Mouse (Mus musculus) heart, adult 18-20 months (tissue): ENCODE measurements at regions not wholly inside any gene's neighbourhood (a gene's known extent, or its start where the extent isn't known, plus 50 kb on each side); places are given as distances from the start of the nearest gene placed in this dataset.
"Not testable (repeated sequence)": the region's sequence is repeated elsewhere in the genome, so short reads cannot be mapped to it uniquely, and the experiment has no call there.

Experiments
- DNase-seq, 2 experiments: peaks; one replicate each; pipeline ENCODE4 v3.0.0; 2021 to 2022; ENCODE audit warnings: mixed read lengths in 1 of 2

DNA sequence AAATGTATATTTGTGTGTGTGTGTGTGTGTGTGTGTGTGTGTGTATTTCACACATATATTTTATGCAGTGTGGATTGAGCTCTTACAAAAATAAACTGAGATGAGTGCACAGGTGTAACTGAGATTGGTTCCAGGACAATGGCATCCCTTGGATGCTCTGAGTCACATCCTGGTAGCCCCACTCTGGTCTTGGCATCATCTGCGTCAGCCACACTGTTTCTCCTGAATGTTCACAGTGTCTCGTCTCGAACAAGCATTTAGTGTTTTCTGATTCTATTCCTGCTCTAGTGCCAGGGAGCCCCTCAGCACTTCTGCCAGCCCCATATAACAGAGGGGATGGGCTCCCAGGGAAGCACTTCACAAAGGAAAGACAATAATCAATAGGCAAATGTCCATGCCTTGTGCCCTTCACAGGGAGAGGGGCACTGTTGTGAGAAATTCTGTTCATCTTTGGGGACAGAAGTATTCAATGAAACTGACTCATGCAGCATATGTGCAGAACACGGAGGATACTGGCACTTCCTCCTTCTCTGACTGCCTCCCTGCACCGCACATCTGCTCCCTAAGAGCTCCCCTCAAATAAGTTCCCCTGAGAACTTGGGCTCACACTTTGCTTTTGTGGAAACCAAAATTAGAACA, 536.2 kb downstream of the Pdcd6ip start:
- no peak for DNase-seq

DNA sequence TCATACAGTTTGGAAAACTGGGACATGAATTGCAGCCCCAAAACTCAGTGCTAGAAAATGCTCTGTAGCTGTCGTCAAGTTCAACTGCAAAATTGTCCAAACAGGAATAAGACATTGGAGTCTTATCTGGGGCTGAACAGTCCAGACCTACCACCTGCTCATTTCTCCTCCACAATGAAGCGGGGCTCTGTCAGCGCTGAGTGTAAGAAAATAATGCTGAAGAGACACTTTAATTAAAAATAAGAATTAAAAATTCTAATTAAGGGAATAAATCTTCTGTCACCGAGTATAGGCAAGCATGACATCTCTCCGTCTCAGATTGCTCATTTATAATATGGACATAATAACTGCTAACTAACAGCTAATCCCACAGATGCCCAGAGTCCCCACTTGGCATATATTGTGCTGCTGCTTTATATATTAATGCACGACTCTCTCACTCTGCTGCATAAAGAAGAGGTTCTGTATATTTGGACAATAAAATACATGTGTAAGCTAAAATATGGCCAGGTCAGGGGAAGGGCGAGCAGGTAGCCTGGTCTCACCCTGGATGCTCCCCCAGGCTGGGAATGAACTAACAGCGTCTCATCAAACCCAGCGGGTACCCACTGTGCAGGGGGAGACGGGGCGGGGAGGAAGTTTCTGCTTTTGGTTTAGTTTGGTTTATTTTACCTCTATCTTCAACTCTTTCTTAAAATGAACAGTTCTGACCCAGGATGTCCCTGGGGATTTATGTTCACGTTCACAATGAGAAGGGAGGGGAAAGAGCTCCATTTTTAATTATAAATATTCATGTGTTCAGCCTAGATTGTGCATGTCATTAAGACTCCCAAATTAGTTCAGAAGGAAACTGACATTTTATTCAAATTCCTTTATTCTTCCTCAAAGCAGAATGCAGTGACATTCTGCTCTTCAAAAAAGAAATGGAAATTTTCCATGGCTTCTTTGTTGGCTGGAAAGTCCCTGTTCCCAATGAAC, 544.9 kb downstream of the Pdcd6ip start:
- DNase-seq: no peak

DNA sequence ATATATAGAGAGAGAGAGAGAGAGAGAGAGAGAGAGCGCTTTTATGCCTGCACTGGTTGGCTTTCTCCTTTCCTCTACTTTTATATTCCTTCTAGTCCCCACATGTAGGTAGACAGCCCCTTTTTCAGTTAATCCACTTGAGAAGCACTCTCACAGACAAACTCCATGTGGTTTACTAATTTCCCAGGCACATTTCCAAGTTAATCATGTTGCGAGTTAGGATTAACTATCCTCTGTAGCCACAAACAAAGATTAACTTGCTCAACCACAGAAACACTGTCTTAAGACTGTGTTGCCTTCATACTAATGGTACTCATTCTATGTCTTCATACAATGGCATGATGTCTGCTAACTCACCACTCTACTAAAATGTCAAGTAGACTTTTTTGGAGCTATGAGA, 548.0 kb downstream of the Pdcd6ip start:
- no peak for DNase-seq

DNA sequence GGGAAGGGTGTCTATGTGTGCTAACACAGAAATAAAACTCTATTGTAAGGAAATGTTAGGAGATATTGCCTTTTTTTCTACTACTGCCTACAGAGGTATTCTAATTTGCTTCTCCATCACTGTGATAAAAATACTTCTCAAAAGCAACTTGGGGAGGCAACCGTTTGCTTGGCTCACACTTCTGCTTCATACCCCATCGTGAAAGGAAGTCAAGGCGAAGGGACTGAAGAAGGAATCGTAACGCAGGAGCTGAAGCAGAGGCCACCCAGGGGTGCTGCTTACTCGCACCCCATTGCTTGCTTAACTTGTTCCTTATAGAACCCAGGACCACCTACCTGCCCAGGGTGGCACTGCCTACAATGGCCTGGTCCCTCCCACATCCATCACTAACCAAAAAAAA, 550.0 kb downstream of the Pdcd6ip start:
- no peak for DNase-seq

DNA sequence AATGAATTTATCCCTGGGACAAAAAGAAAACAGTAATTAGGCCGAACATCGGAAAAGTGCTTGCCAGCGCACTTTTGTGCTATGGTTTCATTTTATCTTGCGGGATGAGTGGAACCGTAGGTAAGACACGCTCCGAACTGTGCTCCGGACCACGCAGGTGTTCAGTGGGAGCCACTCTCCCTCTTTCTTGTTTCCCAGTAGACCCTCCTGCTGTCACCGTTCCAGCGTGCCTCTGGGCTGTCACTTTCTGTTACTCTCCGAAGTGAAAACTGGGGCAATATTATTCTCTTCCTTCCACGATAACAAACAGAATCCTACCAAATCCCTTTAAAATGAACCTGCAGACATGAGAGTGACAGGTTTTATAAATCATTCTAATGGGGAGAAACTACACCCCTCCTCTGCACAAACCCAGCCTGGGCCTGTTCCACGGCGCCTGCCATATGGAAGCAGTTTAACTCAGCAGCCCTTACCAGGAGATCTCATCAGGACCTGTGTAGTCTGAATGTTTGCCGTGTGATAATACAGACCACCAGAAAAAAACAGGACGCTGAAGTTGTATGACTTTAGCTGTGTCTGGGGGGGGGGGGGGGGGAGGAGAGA, 550.5 kb downstream of the Pdcd6ip start:
- no peak for DNase-seq

DNA sequence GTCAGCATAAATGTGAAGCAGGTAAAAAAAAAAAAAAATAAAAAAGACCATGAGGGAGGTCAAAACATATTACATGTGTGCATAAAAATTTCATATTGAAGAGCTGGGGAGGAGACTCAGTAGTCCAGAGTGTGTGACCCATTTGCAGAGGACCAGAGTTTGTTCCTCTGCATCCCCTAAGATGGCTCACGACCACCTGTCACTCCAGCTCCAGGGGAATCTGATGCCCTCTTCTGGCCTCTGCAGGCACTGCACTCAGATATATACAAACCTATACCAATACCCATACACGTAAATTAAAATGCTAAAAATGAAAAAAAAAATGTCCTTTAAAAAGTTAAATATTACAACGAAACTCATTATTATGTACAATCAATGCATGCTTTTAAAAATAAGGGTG, 551.4 kb downstream of the Pdcd6ip start:
- no peak for DNase-seq

DNA sequence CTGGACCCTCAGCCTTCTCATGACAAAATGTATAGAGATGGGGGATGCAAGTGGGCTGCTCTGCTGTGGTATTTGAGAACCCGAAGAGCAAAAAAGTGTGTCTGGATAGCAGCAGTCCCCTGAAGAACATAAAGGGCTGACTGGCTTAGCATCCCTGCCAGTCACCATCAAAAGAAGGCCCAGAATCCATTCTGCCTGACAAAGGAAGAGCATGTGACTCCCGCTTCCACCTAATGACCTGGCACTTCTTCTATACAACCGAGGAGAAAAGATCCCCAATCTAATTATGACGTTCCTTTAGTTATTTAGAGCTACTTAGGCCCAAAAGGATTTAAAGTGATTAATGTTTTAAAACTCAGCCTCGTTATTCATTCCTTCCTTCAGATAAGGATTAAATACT, 559.0 kb downstream of the Pdcd6ip start:
- DNase-seq: no peak

DNA sequence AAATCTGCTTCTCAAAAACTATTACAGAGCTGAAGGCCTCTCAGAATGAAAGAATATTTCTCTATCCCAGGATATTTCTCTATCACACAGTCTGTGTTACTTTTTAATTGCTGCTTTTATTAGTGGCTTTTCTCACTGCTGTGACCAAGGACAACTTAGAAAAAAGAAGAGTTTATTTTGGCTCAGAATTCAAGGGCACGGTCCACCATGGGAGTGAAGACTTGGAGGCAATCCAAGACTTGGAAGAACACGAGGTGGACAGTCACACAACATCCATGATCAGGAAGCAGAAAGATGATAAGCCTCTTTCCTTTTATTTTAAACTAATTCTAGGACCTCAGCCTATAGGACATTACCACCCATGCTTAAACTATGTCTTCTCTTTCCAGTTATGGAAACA, 561.5 kb downstream of the Pdcd6ip start:
- no peak for DNase-seq

DNA sequence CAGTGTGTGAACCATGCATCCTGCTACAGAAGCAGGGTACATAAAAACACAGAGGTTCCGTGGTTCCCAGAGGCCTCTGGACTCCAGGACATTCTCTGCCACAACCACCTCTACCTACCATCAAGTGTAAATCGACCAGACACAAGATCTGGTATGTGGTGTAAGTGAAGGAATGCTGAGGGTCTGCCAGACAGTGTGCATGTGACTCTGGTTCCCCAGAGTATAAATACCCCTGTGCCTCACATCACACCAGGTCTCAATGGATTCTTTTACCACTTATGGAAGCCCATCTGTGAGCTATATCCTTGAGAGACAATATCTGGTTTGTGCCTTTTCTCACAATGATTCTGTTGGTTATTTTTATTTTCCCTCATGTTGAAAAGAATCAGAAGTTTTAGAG, 563.0 kb downstream of the Pdcd6ip start:
- no peak for DNase-seq

DNA sequence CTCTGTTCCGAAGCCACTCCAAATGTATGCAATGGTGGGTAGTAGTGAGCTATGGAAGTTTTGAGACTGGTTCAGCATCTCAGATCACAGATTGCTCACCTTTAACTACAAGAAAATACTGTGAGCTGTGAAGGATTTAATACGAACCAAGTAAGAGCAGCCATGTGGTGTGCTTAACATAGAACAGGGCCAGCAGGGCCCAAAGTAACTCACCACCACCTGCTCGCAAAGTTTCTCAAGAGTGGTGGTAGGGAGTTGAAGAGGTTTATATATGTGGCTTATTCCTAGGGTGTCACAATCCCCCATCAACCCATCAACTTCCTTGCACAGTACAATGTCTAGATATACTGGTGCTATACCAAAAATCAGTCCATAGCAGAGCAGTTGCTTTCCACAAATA, 573.4 kb downstream of the Pdcd6ip start:
- DNase-seq: no peak

DNA sequence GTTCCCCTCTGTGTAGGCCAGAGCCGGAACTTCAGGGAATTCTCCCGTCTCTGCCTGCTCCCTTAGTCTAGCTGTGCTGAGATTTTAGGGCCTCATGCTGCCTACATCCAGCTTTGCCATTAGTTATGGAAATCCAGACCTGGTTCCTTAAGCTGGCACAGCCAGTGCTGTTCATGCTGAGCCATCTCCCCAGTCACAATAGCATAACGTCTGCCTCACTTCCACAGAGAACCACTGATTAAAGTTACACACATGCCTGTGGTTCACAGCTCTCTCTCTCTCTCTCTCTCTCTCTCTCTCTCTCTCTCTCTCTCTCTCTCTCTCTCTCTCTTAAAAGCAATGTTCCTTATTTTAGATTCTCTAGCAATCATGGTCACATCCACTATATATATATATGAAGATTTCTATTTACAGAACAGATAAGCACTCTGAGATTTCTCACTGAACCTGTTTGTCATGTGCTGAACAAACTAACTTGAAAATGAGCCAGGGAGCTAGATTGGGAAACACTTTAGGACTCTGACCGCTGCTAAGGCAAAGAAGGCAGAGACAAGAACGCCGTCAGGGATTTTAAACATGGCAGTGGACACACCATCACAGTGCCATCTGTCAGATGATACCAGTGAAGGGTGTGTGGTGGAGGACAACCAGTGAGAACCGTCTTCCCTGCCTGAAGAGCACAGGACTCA, 584.9 kb downstream of the Pdcd6ip start:
- no peak for DNase-seq

DNA sequence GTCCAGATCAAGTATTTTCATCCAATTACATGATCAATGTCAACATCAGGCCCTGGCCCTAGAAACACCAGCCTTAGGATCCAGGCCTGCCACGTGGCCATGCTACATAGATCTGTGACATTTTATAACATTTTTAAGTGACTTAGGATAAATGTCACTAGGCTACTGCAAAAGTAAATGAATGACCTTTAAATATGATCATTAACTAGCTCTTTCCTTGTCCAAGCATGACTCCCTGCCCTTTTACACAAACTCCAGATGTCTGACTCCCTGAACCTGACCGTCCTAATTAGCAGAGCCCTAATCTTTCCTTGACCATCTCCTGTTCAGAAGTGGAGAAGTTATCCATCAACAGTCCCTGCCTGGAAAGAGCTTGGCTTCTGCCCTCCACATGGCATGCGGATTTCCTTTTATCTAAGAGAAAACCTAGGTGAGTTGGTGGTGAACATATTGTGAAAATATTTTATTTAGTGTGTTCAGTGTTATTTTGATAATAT, 585.8 kb downstream of the Pdcd6ip start:
- DNase-seq: no peak

DNA sequence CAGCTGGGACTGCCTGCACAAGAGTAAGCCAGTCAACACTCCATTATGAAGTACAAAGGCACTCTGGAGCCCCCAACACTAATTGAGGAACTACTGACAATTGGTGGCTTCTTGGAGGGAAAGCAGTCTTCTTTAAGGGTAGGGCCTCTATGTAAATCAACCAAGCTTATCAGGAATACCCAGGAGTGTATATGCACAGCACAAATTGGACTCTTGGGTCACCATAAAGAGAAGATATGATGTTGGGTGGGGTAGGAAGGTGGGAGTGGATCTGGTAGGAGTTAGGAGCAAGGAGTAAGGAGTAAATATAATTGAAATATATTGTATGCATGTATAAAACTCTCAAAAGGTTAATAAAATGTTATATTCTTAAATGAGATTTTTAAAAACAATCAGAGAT, 587.7 kb downstream of the Pdcd6ip start:
- DNase-seq: no peak

DNA sequence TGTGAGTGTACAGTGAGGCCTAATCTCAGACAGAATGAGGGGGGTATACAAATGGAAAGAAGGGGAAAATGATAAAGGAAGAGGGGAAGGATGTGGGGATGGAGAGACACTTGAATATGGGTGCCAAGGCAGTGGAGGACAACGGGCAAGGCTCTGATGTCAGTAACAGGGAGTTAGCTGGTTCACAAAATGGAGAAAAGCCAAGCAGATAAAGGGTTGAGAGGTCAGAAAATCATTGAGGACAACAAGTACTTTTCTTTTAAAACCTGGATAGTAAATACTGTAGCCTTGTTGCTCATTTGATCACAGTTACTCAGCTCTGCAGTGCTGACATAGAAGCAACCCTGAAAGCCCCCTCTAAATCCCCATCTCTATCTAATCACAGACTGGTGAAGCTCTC, 588.3 kb downstream of the Pdcd6ip start:
- DNase-seq: no peak

DNA sequence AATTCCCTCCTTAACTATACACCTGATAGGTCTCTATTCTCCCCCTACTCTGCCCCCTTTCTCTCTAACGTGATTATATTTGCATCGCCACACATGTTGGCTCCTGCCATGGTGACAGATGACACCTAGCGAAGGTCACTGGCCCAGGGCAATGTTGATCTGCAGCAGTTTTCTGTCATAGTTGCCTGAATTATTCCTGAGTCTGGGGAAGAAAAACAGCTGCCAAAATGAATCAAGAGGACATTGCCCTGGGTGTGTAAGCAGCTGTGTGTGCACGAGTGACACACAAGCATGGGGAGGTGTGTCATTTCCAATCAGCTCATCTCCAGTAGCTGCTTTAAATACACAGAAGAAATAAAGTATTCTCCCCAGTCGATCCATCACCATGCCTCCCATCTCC, 592.5 kb downstream of the Pdcd6ip start:
- DNase-seq: no peak

DNA sequence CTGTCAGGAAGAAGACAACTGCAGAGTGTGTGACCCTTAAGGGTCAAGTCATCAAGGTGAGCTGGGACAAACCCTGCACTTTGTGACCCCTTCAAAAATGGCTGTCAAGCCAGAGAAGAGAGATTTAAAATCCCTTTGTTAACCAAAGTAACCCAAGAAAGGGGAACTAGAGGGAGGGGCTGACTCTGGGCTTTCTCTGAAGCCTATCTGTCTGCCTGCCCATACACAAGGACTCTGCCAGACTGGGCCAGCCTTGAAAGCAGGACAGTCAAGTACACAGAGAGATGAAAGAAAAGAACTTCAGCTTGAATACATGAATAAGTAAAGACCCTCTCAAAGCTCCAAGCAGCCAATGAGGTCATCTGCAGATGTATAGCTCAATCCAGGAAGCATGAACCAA, 595.3 kb downstream of the Pdcd6ip start:
- no peak for DNase-seq

DNA sequence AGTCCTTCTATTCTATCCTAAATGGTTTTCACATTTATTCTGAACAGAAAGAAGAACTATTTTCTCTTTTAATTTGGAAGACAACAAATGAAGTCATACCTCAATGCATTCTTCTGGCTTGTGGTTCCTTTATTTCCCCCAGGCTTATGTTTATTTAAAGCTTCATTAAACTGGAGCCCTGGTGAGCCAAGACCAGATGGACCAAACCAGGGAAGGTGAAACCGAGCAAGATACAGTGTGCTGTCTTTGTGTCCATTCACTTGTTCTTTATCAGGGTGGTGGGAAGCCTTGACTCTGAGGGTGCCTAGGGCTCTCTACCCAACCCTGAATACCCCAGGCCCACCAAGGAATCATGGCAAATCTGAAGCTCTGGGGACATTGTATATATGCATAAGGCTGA, 606.3 kb downstream of the Pdcd6ip start:
- no peak for DNase-seq

DNA sequence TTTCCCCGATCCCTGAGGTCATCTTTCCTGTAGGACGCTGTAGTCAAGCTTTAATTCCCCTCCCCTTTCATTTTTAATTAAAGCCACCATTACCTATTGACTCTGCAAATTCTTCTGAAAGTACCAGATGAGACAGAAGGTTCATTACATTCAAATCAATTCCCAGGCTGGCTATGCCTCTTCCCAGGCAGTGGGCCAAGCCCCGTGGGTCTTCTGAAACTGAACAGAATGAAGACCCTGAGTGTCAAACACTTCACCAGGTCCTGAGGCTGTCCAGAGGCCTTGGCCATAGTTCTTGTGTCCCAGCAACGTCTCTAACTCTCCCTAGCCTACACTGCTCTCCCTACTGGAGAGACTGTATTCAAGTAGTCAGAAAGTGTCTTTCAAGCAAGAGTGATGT, 607.4 kb downstream of the Pdcd6ip start:
- DNase-seq: no peak

DNA sequence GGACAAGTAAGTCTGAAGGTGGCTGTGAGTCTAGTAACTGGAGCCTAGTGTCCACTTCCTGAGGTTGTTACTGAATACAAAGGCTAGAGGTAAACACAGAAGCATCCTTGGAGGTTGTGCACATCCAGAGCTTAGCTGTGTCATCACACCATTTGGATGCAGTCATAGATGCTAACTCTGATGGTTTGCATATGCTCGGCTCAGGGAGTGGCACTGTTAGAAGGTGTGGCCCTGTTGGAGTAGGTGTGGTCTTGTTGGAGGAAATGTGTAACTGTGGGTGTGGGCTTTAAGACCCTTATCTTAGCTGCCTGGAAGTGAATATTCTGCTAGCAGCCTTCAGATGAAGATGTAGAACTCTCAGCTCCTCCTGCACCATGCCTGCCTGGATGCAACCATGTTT, 612.6 kb downstream of the Pdcd6ip start:
- not testable (repeated sequence) for DNase-seq

DNA sequence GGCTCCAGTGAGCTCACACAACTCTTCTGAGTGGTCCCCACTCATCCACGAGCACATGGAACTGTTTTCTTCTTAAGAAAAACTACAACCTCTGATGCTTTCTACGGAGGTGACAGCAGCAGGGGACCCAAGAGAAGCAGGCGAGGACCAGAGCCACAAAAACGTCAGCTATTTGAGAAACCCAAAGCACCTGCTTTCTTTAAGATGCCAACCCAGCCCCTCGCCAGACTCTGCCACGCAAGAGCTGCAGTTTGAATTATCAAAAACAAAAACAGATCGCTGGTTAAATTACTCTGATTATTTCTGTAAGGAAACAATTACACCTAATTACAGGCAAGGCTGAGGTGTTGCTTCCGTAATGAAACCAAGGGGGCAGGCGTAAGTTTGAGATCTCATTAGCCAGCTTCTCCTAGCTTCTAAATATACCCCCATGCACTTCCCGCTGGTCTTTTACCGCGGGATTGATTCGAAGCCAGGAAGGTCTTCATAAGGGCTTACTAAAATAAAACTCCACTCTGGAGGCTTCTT, 614.1 kb downstream of the Pdcd6ip start:
- DNase-seq: no peak

DNA sequence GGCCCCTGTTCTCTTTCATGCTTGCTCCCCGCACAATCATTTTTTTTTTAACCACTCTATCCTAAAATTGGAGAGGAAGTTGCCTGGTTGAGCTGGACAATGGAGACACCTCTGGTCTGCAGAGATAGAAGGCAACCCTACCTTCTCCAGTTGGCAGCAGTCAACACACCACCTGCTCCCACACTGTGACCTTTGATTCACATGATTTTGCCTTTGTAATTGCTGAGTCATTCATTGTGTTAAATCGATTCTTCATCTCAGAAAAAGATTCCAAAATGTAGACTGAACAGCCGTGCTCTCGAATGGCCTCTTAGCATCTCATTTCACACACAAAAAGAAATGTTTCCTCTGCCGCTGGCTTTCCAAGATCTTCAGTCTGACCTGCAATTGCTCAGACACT, 616.2 kb downstream of the Pdcd6ip start:
- DNase-seq: no peak

DNA sequence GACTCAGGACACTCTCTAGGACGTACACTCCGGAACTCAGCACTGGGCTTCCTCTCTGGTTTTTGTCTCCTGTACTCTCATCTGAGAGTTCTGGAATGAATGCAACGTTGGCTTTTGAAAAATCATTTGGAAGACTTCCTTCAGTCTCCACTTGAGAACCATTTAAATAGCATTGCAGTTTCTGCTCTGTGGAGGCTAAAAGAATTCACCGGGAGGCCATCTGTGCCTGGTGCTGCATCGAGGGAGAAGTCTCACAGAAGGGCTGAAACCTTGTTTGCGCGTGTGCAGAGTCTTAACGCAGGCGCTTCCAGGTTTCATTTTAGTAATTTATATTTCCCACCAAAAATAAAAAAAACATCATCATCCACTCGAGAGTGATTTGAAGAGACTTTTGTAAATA, 620.3 kb downstream of the Pdcd6ip start:
- no peak for DNase-seq
